Mouse (Mus musculus): ENCODE data around the gene Psma5. TPM values are rescaled to one million over a fixed set of nuclear protein-coding genes. Genes with fewer than 3 reads are reported as not detected.
A peak's percentile ranks its signal among the peaks of the same experiment; 100 is the strongest.

Gene Psma5
- polyA plus RNA-seq, 1 experiment from 2014 or later, result 143 TPM

DNA sequence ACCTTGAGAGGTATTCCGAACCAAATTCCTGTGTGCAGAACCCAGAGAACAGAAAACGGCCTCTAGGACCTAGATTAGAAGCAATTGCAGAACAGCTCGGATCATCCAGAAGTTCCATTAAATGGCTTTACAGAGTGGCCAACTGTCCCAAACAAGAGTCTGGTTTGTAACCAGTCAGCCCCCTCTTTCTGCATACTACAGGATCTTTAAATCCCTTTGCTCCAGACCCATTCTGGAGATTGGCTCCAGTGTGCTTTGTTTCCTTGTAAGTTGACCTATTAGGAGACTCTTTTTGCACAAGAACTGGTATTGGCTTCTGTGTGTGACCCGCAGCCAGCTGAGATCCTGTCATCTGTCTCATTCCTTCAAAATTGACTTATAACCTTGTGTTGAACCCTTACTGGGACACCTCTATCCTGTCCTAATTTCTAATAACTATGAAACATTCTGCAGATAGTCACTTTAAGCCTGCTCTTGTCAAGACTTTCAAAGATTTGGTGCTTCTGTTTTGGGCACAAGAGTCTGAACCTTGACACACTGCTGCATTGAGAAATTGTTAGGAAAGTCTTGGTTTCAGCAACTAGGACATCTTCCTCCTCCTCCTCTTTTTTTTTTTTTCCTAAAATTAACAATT, 28.5 kb downstream of the Psma5 start:
- no peak for TF ChIP-seq CTCF (IDR thresholded peaks at IDR 0.05; ENCODE audit: low read depth)
- TF ChIP-seq EP300 (IDR thresholded peaks at IDR 0.05; ENCODE audit: low read depth), result no peak
- peak overlapping the region; percentile 31; the same call in 1 of the 2 replicates for H3K27ac ChIP-seq (ENCODE audit: low read depth)
- H3K9me3 ChIP-seq (ENCODE audit: low read length), result no peaks in the 10 kb centered on the region
- H3K9ac ChIP-seq (replicated peaks), result no peak overlapping the region
- H3K4me3 ChIP-seq (ENCODE audit: low read depth, low read length), result peak overlapping the region; percentile 68
- H3K4me1 ChIP-seq (ENCODE audit: insufficient read depth), result peaks cover 39% of the 10 kb centered on the region
- H3K36me3 ChIP-seq (replicated peaks; ENCODE audit: insufficient read depth, low read length), result peaks cover 4% of the 10 kb centered on the region; the same call in 1 of the 2 replicates
- DNase-seq (no peak), ATAC-seq (no peak)
- 51% methylated on average over 4 of the region's 4 CpGs for WGBS (ENCODE audit: insufficient replicate concordance)
- H3K4me2 ChIP-seq (ENCODE audit: low read depth, low read length), result peak overlapping the region; percentile 82
- no peaks in the 10 kb centered on the region for H3K27me3 ChIP-seq (ENCODE audit: insufficient read depth, low read length)

- no peak overlapping the region for H3K4me3 ChIP-seq (ENCODE audit: low read depth, low read length)
- peak overlapping the region; percentile 44; the same call in 1 of the 2 replicates for H3K27ac ChIP-seq (ENCODE audit: low read depth)
- no peak for DNase-seq
- H3K9me3 ChIP-seq (ENCODE audit: low read length), result no peaks in the 10 kb centered on the region
- H3K4me2 ChIP-seq (ENCODE audit: low read depth, low read length), result peak overlapping the region; percentile 82
- H3K27me3 ChIP-seq (ENCODE audit: insufficient read depth, low read length), result no peaks in the 10 kb centered on the region
- TF ChIP-seq EP300 (IDR thresholded peaks at IDR 0.05; ENCODE audit: low read depth) (no peak), CTCF (IDR thresholded peaks at IDR 0.05; ENCODE audit: low read depth) (no peak)
- WGBS (ENCODE audit: insufficient replicate concordance), result 43% methylated on average over 14 of the region's 14 CpGs
- H3K36me3 ChIP-seq (replicated peaks; ENCODE audit: insufficient read depth, low read length), result no peaks in the 10 kb centered on the region
- no peak overlapping the region for H3K9ac ChIP-seq (replicated peaks)
- peaks cover 50% of the 10 kb centered on the region for H3K4me1 ChIP-seq (ENCODE audit: insufficient read depth)
- no peak for ATAC-seq
Observed at GRCm38 (mm10) chr3:108286671-108287439, 30.1 kb downstream of the Psma5 start.

GRCm38 (mm10) chr3:108287811-108288805, 31.4 kb downstream of the Psma5 start:
- Histone ChIP-seq H3K9me3 (ENCODE audit: low read length) (no peaks in the 10 kb centered on the region), H3K9ac (replicated peaks) (peak overlapping the region; percentile 30), H3K36me3 (replicated peaks; ENCODE audit: insufficient read depth, low read length) (0 out of 2 replicates have a peak, but pooled peaks cover 2% of the 10 kb centered on the region), H3K27me3 (ENCODE audit: insufficient read depth, low read length) (no peaks in the 10 kb centered on the region), H3K4me2 (ENCODE audit: low read depth, low read length) (peak overlapping the region; percentile 82), H3K4me3 (ENCODE audit: low read depth, low read length) (no peak overlapping the region), H3K27ac (ENCODE audit: low read depth) (peak overlapping the region; percentile 44), H3K4me1 (ENCODE audit: insufficient read depth) (peaks cover 47% of the 10 kb centered on the region)
- 59% methylated on average over 17 of the region's 17 CpGs for WGBS (ENCODE audit: insufficient replicate concordance)
- DNase-seq (no peak), ATAC-seq (peak; percentile 56)
- TF ChIP-seq CTCF (IDR thresholded peaks at IDR 0.05; ENCODE audit: low read depth) (no peak), EP300 (IDR thresholded peaks at IDR 0.05; ENCODE audit: low read depth) (no peak)

- no peak for DNase-seq
- no peaks in the 10 kb centered on the region for H3K9me3 ChIP-seq (ENCODE audit: low read length)
- H3K4me1 ChIP-seq (ENCODE audit: insufficient read depth), result peaks cover 47% of the 10 kb centered on the region
- ATAC-seq, result peak; percentile 64
- 47% methylated on average over 13 of the region's 13 CpGs for WGBS (ENCODE audit: insufficient replicate concordance)
- TF ChIP-seq CTCF (IDR thresholded peaks at IDR 0.05; ENCODE audit: low read depth), result no peak
- no peak for TF ChIP-seq EP300 (IDR thresholded peaks at IDR 0.05; ENCODE audit: low read depth)
- H3K4me3 ChIP-seq (ENCODE audit: low read depth, low read length), result no peak overlapping the region
- peak overlapping the region; percentile 67 for H3K27ac ChIP-seq (ENCODE audit: low read depth)
- no peak overlapping the region for H3K9ac ChIP-seq (replicated peaks)
- 0 out of 2 replicates have a peak, but pooled peaks cover 2% of the 10 kb centered on the region for H3K36me3 ChIP-seq (replicated peaks; ENCODE audit: insufficient read depth, low read length)
- H3K27me3 ChIP-seq (ENCODE audit: insufficient read depth, low read length), result no peaks in the 10 kb centered on the region
- no peak overlapping the region for H3K4me2 ChIP-seq (ENCODE audit: low read depth, low read length)
Observed at GRCm38 (mm10) chr3:108289311-108290130, 32.8 kb downstream of the Psma5 start.

GRCm38 (mm10) chr3:108291036-108291799, 34.5 kb downstream of the Psma5 start:
- Histone ChIP-seq H3K9ac (replicated peaks) (no peak overlapping the region), H3K9me3 (ENCODE audit: low read length) (no peaks in the 10 kb centered on the region), H3K4me3 (ENCODE audit: low read depth, low read length) (no peak overlapping the region), H3K4me2 (ENCODE audit: low read depth, low read length) (no peak overlapping the region), H3K4me1 (ENCODE audit: insufficient read depth) (peaks cover 58% of the 10 kb centered on the region), H3K36me3 (replicated peaks; ENCODE audit: insufficient read depth, low read length) (0 out of 2 replicates have a peak, but pooled peaks cover 2% of the 10 kb centered on the region), H3K27ac (ENCODE audit: low read depth) (no peak overlapping the region; the same call in 1 of the 2 replicates), H3K27me3 (ENCODE audit: insufficient read depth, low read length) (no peaks in the 10 kb centered on the region)
- no peak for DNase-seq
- no peak for ATAC-seq
- TF ChIP-seq EP300 (IDR thresholded peaks at IDR 0.05; ENCODE audit: low read depth) (no peak), CTCF (IDR thresholded peaks at IDR 0.05; ENCODE audit: low read depth) (no peak)
- WGBS (ENCODE audit: insufficient replicate concordance), result 70% methylated on average over 17 of the region's 17 CpGs

All from liver, postnatal 0 days (tissue).